Mouse (Mus musculus): ENCODE results near the gene Dennd1a. TPM values are rescaled to one million over a fixed set of nuclear protein-coding genes. Genes with fewer than 3 reads are reported as not detected.

Dennd1a gene
- polyA plus RNA-seq, 1 experiment, result 7.2 TPM

- no peak for DNase-seq (ENCODE audit: low spot score)
Observed at GRCm38 (mm10) chr2:38115000-38115399, 172.2 kb downstream of the Dennd1a start.

GRCm38 (mm10) chr2:38111655-38112351 lies 175.4 kb downstream of the Dennd1a start:
- DNase-seq (ENCODE audit: low spot score), result no peak

GRCm38 (mm10) chr2:38108586-38108985 lies 178.6 kb downstream of the Dennd1a start:
- no peak for DNase-seq (ENCODE audit: low spot score)

GRCm38 (mm10) chr2:38102674-38103073 lies 184.5 kb downstream of the Dennd1a start:
- DNase-seq (ENCODE audit: low spot score), result no peak

GRCm38 (mm10) chr2:38100289-38100688 lies 186.9 kb downstream of the Dennd1a start:
- DNase-seq (ENCODE audit: low spot score), result no peak

GRCm38 (mm10) chr2:38099120-38099773 lies 187.9 kb downstream of the Dennd1a start:
- no peak for DNase-seq (ENCODE audit: low spot score)

GRCm38 (mm10) chr2:38097469-38097868 lies 189.7 kb downstream of the Dennd1a start:
- no peak for DNase-seq (ENCODE audit: low spot score)

GRCm38 (mm10) chr2:38096328-38096727 lies 190.9 kb downstream of the Dennd1a start:
- no peak for DNase-seq (ENCODE audit: low spot score)

- no peak for DNase-seq (ENCODE audit: low spot score)
Observed at GRCm38 (mm10) chr2:38094380-38095163, 192.6 kb downstream of the Dennd1a start.

- no peak for DNase-seq (ENCODE audit: low spot score)
Observed at GRCm38 (mm10) chr2:38093968-38094367, 193.2 kb downstream of the Dennd1a start.

GRCm38 (mm10) chr2:38093242-38093641 lies 193.9 kb downstream of the Dennd1a start:
- no peak for DNase-seq (ENCODE audit: low spot score)

- no peak for DNase-seq (ENCODE audit: low spot score)
Observed at GRCm38 (mm10) chr2:38088346-38088745, 198.8 kb downstream of the Dennd1a start.

GRCm38 (mm10) chr2:38085058-38085457 lies 202.1 kb downstream of the Dennd1a start:
- DNase-seq (ENCODE audit: low spot score), result no peak

- DNase-seq (ENCODE audit: low spot score), result no peak
Observed at GRCm38 (mm10) chr2:38083251-38083650, 203.9 kb downstream of the Dennd1a start.

- DNase-seq (ENCODE audit: low spot score), result no peak
Observed at GRCm38 (mm10) chr2:38074495-38074894, 212.7 kb downstream of the Dennd1a start.

GRCm38 (mm10) chr2:38072061-38072460 lies 215.1 kb downstream of the Dennd1a start:
- no peak for DNase-seq (ENCODE audit: low spot score)

GRCm38 (mm10) chr2:38068171-38068572 lies 219.0 kb downstream of the Dennd1a start:
- DNase-seq (ENCODE audit: low spot score), result no peak

- DNase-seq (ENCODE audit: low spot score), result no peak
Observed at GRCm38 (mm10) chr2:38065914-38066313, 221.3 kb downstream of the Dennd1a start.

GRCm38 (mm10) chr2:38064266-38064665 lies 222.9 kb downstream of the Dennd1a start:
- no peak for DNase-seq (ENCODE audit: low spot score)

- DNase-seq (ENCODE audit: low spot score), result no peak
Observed at GRCm38 (mm10) chr2:38062156-38062555, 225.0 kb downstream of the Dennd1a start.

- no peak for DNase-seq (ENCODE audit: low spot score)
Observed at GRCm38 (mm10) chr2:38061474-38061873, 225.7 kb downstream of the Dennd1a start.

- no peak for DNase-seq (ENCODE audit: low spot score)
Observed at GRCm38 (mm10) chr2:38052440-38052839, 234.8 kb downstream of the Dennd1a start.

Data from urinary bladder, adult 2 months (tissue).